Mouse (Mus musculus): ENCODE measurements around the gene Tmem39b. TPM values are rescaled to one million over a fixed set of nuclear protein-coding genes. Genes with fewer than 3 reads are reported as not detected.
A peak's percentile ranks its signal among the peaks of the same experiment; 100 is the strongest.
"Not testable (repeated sequence)": the region's sequence is repeated elsewhere in the genome, so short reads cannot be mapped to it uniquely, and the experiment has no call there.

Tmem39b gene
- polyA plus RNA-seq, 1 experiment from 2014 or later, result 15.0 TPM

DNA sequence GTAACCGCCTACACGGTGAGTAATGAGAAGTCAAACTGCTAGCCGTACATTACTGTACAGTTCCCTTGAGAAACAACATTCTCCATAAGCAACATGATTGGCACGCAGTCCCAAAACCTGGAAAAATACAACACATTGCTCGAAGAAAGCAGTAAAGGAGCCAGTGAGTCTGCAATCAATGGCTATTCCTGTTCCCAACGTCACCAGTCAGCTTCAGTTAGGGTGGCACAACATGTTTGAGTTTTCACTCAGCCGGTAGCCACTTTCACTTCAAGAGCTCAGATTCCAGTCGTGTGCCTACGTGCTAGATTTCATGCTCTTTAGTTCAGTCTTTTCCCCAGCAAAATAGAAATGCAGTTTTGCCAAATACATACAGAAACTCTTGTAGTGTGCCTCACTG lies 19.7 kb upstream of the Tmem39b start:
- ATAC-seq (ENCODE audit: low FRiP score), result no peak
- Histone ChIP-seq H3K9ac (no peak overlapping the region), H3K4me2 (replicated peaks) (no peak overlapping the region), H3K36me3 (peaks cover 81% of the 10 kb centered on the region), H3K27me3 (no peaks in the 10 kb centered on the region), H3K27ac (no peak overlapping the region), H3K9me3 (replicated peaks) (no peaks in the 10 kb centered on the region), H3K4me3 (no peak overlapping the region), H3K4me1 (no peaks in the 10 kb centered on the region)
- WGBS, result 91% methylated on average over 9 of the region's 9 CpGs

- Histone ChIP-seq H3K4me2 (replicated peaks) (no peak overlapping the region), H3K4me1 (peaks cover 19% of the 10 kb centered on the region), H3K36me3 (peaks cover 89% of the 10 kb centered on the region), H3K9ac (no peak overlapping the region), H3K27ac (peak overlapping the region; percentile 86), H3K27me3 (no peaks in the 10 kb centered on the region), H3K9me3 (replicated peaks) (no peaks in the 10 kb centered on the region), H3K4me3 (no peak overlapping the region)
- peak; percentile 88 for ATAC-seq (ENCODE audit: low FRiP score)
- 66% methylated on average over 8 of the region's 8 CpGs for WGBS
Measured at GRCm38 (mm10) chr4:129709486-129710129, 13.0 kb upstream of the Tmem39b start.

DNA sequence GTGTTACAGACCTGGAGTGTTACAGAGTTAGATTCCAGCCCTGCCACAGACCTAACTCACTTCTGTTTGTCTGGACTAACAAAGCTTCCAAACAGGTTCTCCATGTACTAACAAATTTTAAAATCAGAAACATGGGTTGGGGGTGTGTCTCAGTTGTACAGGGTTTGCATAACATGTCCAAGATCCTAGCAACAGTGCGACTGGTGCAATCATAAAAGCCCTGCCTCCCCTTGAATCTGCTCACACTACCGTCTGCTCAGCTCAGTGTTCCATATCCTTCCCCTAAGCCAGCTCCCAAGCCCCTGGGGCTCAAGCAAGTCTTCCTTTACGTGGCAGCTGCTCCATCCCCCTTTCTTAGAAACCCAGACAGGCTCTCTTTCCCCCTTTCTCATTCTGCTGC lies 10.1 kb upstream of the Tmem39b start:
- H3K36me3 ChIP-seq, result peaks cover 84% of the 10 kb centered on the region

GRCm38 (mm10) chr4:129702454-129702853 lies 5.8 kb upstream of the Tmem39b start:
- ATAC-seq (ENCODE audit: low FRiP score), result peak; percentile 83
- H3K9me3 ChIP-seq (replicated peaks), result no peaks in the 10 kb centered on the region
- H3K36me3 ChIP-seq, result peaks cover 44% of the 10 kb centered on the region
- H3K4me2 ChIP-seq (replicated peaks), result peak overlapping the region; percentile 21; the same call in 1 of the 2 replicates
- H3K4me1 ChIP-seq, result peaks cover 30% of the 10 kb centered on the region
- H3K27me3 ChIP-seq, result no peaks in the 10 kb centered on the region
- peak overlapping the region; percentile 79 for H3K27ac ChIP-seq
- 14% methylated on average over 11 of the region's 11 CpGs for WGBS
- H3K9ac ChIP-seq, result peak overlapping the region; percentile 18
- no peak overlapping the region for H3K4me3 ChIP-seq

More for the DNA sequence above, 10.1 kb upstream of the Tmem39b start:
- H3K9me3 ChIP-seq (replicated peaks), result no peaks in the 10 kb centered on the region
- H3K9ac ChIP-seq, result no peak overlapping the region
- peak overlapping the region; percentile 17; the same call in 1 of the 2 replicates for H3K27ac ChIP-seq
- no peak overlapping the region for H3K4me2 ChIP-seq (replicated peaks)
- no peak for ATAC-seq (ENCODE audit: low FRiP score)
- peaks cover 41% of the 10 kb centered on the region for H3K4me1 ChIP-seq
- 70% methylated on average over 3 of the region's 3 CpGs for WGBS
- no peaks in the 10 kb centered on the region for H3K27me3 ChIP-seq
- H3K4me3 ChIP-seq, result no peak overlapping the region

- 0 out of 2 replicates have a peak overlapping the region, but pooled peaks have one; percentile 21 for H3K4me2 ChIP-seq (replicated peaks)
- H3K9ac ChIP-seq, result peak overlapping the region; percentile 0; the same call in 1 of the 2 replicates
- ATAC-seq (ENCODE audit: low FRiP score), result peak; percentile 39
- peak overlapping the region; percentile 79 for H3K27ac ChIP-seq
- 54% methylated on average over 17 of the region's 17 CpGs for WGBS
- H3K4me1 ChIP-seq, result peaks cover 30% of the 10 kb centered on the region
- no peaks in the 10 kb centered on the region for H3K27me3 ChIP-seq
- H3K4me3 ChIP-seq, result no peak overlapping the region
- no peaks in the 10 kb centered on the region for H3K9me3 ChIP-seq (replicated peaks)
- peaks cover 41% of the 10 kb centered on the region for H3K36me3 ChIP-seq
Measured at GRCm38 (mm10) chr4:129701503-129702377, 5.1 kb upstream of the Tmem39b start.

- not testable (repeated sequence) for H3K4me3 ChIP-seq; ATAC-seq (ENCODE audit: low FRiP score); H3K4me2 ChIP-seq (replicated peaks); H3K27me3 ChIP-seq; H3K9ac ChIP-seq; H3K9me3 ChIP-seq (replicated peaks)
- H3K27ac ChIP-seq, result 0 out of 2 replicates have a peak overlapping the region, but pooled peaks have one; percentile 48
- peaks cover 33% of the 10 kb centered on the region for H3K4me1 ChIP-seq
- WGBS, result 92% methylated on average over 6 of the region's 6 CpGs
- peaks cover 31% of the 10 kb centered on the region for H3K36me3 ChIP-seq
Measured at GRCm38 (mm10) chr4:129700661-129701060, 4.0 kb upstream of the Tmem39b start.

GRCm38 (mm10) chr4:129700216-129700615 lies 3.6 kb upstream of the Tmem39b start:
- Histone ChIP-seq H3K9ac (no peak overlapping the region), H3K4me1 (peaks cover 38% of the 10 kb centered on the region), H3K4me2 (replicated peaks) (no peak overlapping the region), H3K9me3 (replicated peaks) (no peaks in the 10 kb centered on the region), H3K36me3 (peaks cover 27% of the 10 kb centered on the region), H3K4me3 (no peak overlapping the region), H3K27ac (no peak overlapping the region), H3K27me3 (no peaks in the 10 kb centered on the region)
- WGBS, result 86% methylated on average over 1 of the region's 1 CpGs
- ATAC-seq (ENCODE audit: low FRiP score), result no peak

GRCm38 (mm10) chr4:129697191-129697590 lies 553 bp upstream of the Tmem39b start:
- Histone ChIP-seq H3K4me1 (peaks cover 22% of the 10 kb centered on the region), H3K4me3 (peak overlapping the region; percentile 76), H3K36me3 (peaks cover 24% of the 10 kb centered on the region), H3K27ac (peak overlapping the region; percentile 98), H3K4me2 (replicated peaks) (peak overlapping the region; percentile 62), H3K27me3 (no peaks in the 10 kb centered on the region), H3K9me3 (replicated peaks) (no peaks in the 10 kb centered on the region), H3K9ac (peak overlapping the region; percentile 82)
- ATAC-seq (ENCODE audit: low FRiP score), result no peak
- WGBS, result 88% methylated on average over 7 of the region's 7 CpGs

- peak overlapping the region; percentile 82 for H3K9ac ChIP-seq
- peak; percentile 18 for ATAC-seq (ENCODE audit: low FRiP score)
- H3K27ac ChIP-seq, result peak overlapping the region; percentile 98
- H3K36me3 ChIP-seq, result peaks cover 35% of the 10 kb centered on the region
- peaks cover 14% of the 10 kb centered on the region for H3K4me1 ChIP-seq
- 23% methylated on average over 6 of the region's 6 CpGs for WGBS
- peak overlapping the region; percentile 62 for H3K4me2 ChIP-seq (replicated peaks)
- no peaks in the 10 kb centered on the region for H3K27me3 ChIP-seq
- H3K9me3 ChIP-seq (replicated peaks), result no peaks in the 10 kb centered on the region
- H3K4me3 ChIP-seq, result peak overlapping the region; percentile 76
Measured at GRCm38 (mm10) chr4:129695815-129696157, 852 bp downstream of the Tmem39b start.

DNA sequence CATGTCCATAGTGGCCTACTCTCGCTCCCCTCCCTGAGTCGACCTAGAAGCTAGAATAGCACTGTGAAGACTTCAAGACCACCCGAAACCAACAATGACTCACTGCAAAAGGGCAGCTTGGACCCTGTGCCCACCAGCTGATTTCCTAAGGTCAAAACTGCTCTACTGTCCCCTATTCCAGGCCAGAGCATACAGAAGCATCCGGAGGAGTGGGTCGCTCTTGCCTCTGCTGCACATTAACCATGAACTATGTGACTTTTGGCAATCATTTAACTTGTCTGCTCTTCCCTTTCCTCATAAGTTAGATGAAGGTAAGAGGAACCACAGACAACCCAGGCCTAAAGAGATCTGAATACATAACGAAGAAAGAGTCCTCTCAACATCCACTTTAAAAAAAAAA lies 12.1 kb downstream of the Tmem39b start:
- H3K4me3 ChIP-seq, result no peak overlapping the region
- H3K36me3 ChIP-seq, result peaks cover 91% of the 10 kb centered on the region
- H3K4me1 ChIP-seq, result no peaks in the 10 kb centered on the region
- H3K4me2 ChIP-seq (replicated peaks), result no peak overlapping the region
- no peak for ATAC-seq (ENCODE audit: low FRiP score)
- no peaks in the 10 kb centered on the region for H3K27me3 ChIP-seq
- H3K9ac ChIP-seq, result no peak overlapping the region
- H3K27ac ChIP-seq, result no peak overlapping the region
- no peaks in the 10 kb centered on the region for H3K9me3 ChIP-seq (replicated peaks)
- WGBS, result 95% methylated on average over 6 of the region's 6 CpGs

- H3K4me3 ChIP-seq, result no peak overlapping the region
- peaks cover 91% of the 10 kb centered on the region for H3K36me3 ChIP-seq
- H3K27me3 ChIP-seq, result no peaks in the 10 kb centered on the region
- H3K4me2 ChIP-seq (replicated peaks), result no peak overlapping the region
- no peaks in the 10 kb centered on the region for H3K4me1 ChIP-seq
- ATAC-seq (ENCODE audit: low FRiP score), result no peak
- no peak overlapping the region for H3K27ac ChIP-seq
- H3K9ac ChIP-seq, result no peak overlapping the region
- WGBS, result 89% methylated on average over 11 of the region's 11 CpGs
- no peaks in the 10 kb centered on the region for H3K9me3 ChIP-seq (replicated peaks)
Measured at GRCm38 (mm10) chr4:129683901-129684493, 12.6 kb downstream of the Tmem39b start.

DNA sequence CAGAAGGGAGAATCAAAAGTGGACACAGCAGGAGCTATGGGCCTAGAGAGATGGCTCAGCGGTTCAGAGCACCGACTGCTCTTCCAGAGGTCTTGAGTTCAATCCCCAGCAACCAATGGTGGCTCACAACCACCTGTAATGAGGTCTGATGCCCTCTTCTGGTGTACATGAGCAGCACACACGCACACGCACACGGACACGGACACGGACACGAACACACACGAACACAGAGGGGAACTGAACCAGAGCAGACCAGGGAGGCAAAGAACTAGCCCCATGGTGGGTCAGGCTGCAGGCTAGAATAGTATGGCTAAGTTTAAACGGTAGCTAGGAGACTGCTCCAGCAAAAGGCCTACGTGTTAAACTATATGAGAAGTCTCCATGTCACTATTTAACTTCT lies 14.8 kb downstream of the Tmem39b start:
- no peak for ATAC-seq (ENCODE audit: low FRiP score)
- Histone ChIP-seq H3K27me3 (no peaks in the 10 kb centered on the region), H3K4me3 (no peak overlapping the region), H3K9me3 (replicated peaks) (no peaks in the 10 kb centered on the region), H3K27ac (no peak overlapping the region), H3K4me2 (replicated peaks) (no peak overlapping the region), H3K9ac (no peak overlapping the region), H3K4me1 (no peaks in the 10 kb centered on the region), H3K36me3 (peaks cover 92% of the 10 kb centered on the region)
- 97% methylated on average over 11 of the region's 11 CpGs for WGBS

All from hindbrain, embryonic 12.5 days (tissue).